Mouse (Mus musculus) effector memory CD4-positive, alpha-beta T cell, adult 7 months (primary cell): ENCODE data around the gene Ankrd37. TPM values are rescaled to one million over a fixed set of nuclear protein-coding genes. Genes with fewer than 3 reads are reported as not detected.

Source experiments
- polyA plus RNA-seq: library from polyadenylated mRNA; unstranded; fragments of 100-300 nt; shearing (Covaris generic); gene quantifications from one replicate; pipeline ENCODE4 v1.2.1, GENCODE M21; 2017

Gene Ankrd37
- polyA plus RNA-seq = 32.7 TPM

DNA sequence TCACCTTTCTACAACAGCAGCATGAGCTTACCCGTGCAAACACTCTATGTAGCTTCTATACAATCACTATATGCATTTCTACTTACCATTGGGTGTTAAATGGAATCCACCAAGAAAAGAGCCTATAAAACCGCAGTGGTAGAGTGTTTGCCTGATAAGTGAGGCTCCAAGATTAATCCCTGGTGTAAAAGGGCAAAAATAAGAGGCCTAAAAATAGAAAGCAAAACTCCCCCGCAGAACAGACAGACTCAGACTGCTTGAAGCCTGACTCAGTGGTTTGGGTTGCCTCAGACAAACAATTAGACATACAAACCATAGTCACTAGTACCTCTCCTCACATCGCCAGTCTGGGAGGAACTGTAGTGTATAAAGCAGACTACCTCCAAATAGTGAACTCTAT is at the start of gene Ankrd37:
Gene Ankrd37, minus strand, starts transcription at position 112 of the 400 bp plus-strand sequence.

DNA sequence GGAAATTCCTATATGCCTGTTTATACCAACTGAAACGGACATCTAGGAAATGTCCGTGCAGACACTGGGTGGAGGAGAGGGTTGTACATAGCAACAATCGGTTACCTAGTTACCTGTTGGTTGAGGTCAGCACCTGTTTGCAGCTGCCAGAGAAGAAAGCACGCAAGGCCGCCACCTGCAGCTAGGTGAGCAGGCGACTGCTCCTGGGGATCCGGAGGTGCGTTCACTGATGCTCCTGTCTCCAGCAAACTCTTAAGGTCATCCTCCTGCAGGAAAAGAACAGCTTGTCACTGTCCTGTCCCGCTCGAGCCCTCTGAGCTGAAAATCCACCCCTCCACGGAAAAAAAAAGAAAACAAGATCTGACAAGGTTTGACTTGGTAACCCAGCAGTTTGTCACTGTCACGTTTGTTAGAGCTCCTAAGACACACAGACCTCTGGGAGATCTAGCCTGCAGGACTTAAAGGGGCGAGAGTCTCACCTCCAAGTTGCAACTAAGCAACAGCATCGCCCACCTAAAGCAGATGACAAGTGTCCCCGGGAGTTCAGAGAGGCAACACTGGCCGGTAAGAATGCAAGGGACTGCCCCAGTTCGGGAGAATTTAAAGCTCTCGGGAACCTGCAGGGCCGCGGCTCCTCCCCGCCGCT is 6.2 kb downstream of the Ankrd37 start, which contains the start of gene Lrp2bp:
Gene Lrp2bp, plus strand, starts transcription at position 166 of the 646 bp plus-strand sequence.

DNA sequence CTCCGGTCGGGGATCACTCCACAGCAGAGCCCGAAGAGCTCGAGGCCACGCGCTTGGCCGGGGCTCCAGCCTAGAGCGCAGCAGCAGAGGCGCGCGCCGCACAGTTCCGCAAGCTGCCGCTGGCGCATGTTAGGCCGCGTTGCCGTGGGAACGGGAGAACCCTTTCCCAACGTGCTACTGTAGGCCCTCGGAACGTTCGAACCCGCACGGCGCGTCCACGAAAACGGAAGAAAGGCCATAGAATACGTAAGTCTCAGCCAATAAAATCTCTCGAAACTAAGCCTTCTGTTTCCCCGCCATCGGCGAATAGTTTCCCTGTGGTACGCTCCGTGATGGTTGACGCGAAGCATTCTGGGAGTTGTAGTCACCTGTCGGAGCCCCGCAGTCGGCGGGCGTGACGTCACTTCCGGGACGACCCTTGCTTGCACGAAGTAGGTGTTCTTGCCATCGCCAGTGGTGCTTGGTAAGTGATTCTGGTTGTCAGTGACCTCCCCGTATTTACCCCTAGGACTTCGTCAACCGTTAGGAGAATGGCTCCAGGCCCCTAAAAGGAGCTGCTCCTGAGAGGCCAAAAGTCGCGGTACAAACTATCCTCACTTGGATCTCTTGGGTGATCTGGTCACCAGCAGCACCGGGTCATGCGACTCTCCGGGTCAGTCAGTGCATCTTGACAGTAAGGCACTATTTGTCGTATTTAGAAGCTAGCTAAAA is 30.2 kb downstream of the Ankrd37 start, which contains the start of the genes 1700029J07Rik and Ufsp2:
Gene 1700029J07Rik, minus strand, starts transcription at position 127 of the 711 bp plus-strand sequence.
Gene Ufsp2, plus strand, starts transcription at position 403 of the 711 bp plus-strand sequence.

Other genes starting within 250 kb of the Ankrd37 start
- 0.17 TPM for gene Pdlim3, start 120.2 kb downstream of the Ankrd37 start, polyA plus RNA-seq
- not detected for gene Ccdc110, start 71.1 kb downstream of the Ankrd37 start, polyA plus RNA-seq
- gene 1700029J07Rik, start 30.5 kb downstream of the Ankrd37 start, polyA plus RNA-seq = 3.5 TPM
- gene Ufsp2, start 30.2 kb downstream of the Ankrd37 start, polyA plus RNA-seq = 21.9 TPM
- gene Lrp2bp, start 6.4 kb downstream of the Ankrd37 start, polyA plus RNA-seq = 0.29 TPM
- 19.8 TPM for gene Cfap97, start 146.1 kb upstream of the Ankrd37 start, polyA plus RNA-seq
- 18.2 TPM for gene Snx25, start 146.5 kb upstream of the Ankrd37 start, polyA plus RNA-seq
- gene Slc25a4, start 205.6 kb upstream of the Ankrd37 start, polyA plus RNA-seq = 98.9 TPM